Mouse (Mus musculus) duodenum, adult 2 months (tissue): Measurements from ENCODE around the gene Psmb6. TPM values are rescaled to one million over a fixed set of nuclear protein-coding genes. Genes with fewer than 3 reads are reported as not detected.

Experiments
- polyA plus RNA-seq: library from polyadenylated mRNA; depleted of rRNA; stranded (reverse); fragments of >200 nt; gene quantifications from 2 replicates; pipeline ENCODE4 v1.2.3, GENCODE M21; 2012; ENCODE audit warnings: low replicate concordance; rRNA removed

Gene Psmb6
- polyA plus RNA-seq = 220 and 329 TPM in 2 replicates

GRCm38 (mm10) chr11:70525184-70525678 lies at the start of gene Psmb6:
TSS of gene Psmb6 (plus strand) at chr11:70525367.

GRCm38 (mm10) chr11:70504970-70505369 lies 20.2 kb upstream of the Psmb6 start, which contains the start of gene Tm4sf5:
TSS of gene Tm4sf5 (plus strand) at chr11:70505244.

GRCm38 (mm10) chr11:70514288-70514687 lies 10.9 kb upstream of the Psmb6 start, which contains the start of gene Vmo1:
TSS of gene Vmo1 (minus strand) at chr11:70514616.

GRCm38 (mm10) chr11:70518923-70519322 lies 6.2 kb upstream of the Psmb6 start, which contains the start of gene Gltpd2:
TSS of gene Gltpd2 (plus strand) at chr11:70519196.

DNA sequence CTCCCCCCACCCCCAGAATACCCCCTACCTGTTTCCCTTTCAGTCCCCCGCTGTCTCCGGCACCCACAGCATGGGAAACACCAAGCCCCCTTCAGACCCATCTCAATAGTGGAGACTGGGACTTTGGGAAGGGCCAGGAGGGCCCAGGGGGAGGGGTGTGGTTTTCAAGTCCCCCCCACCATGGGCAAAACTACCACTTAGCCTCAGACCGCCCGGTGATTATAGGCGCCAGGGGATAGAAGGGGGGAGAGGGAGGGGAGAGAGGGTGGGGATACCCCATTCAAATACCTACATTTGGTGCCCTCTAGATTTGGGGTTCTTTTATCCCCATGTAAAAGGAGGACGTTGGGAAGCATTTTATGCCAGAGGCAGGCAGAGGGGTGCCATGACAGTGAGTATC lies 7.7 kb downstream of the Psmb6 start, which contains the start of gene Gm40193:
Gm40193 (minus strand) TSS at position 101 of the 400 bp plus-strand sequence.

GRCm38 (mm10) chr11:70539877-70540587 lies 14.9 kb downstream of the Psmb6 start, which contains the start of gene Pld2:
TSS of gene Pld2 (plus strand) at chr11:70540064.

GRCm38 (mm10) chr11:70562287-70562994 lies 37.3 kb downstream of the Psmb6 start, which contains the start of gene Mink1:
TSS of gene Mink1 (plus strand) at chr11:70562881.

Other genes with a start within 250 kb of the Psmb6 start
- gene Alox12e, start 202.7 kb upstream of the Psmb6 start, polyA plus RNA-seq = 0.26 and 0.45 TPM in 2 replicates
- 5.2 and 6.4 TPM in 2 replicates for gene Alox15, start 173.3 kb upstream of the Psmb6 start, polyA plus RNA-seq
- gene Pelp1, start 115.3 kb upstream of the Psmb6 start, polyA plus RNA-seq = 10.6 and 16.6 TPM in 2 replicates
- 15.9 and 26.1 TPM in 2 replicates for gene Arrb2, start 92.7 kb upstream of the Psmb6 start, polyA plus RNA-seq
- 11.7 and 19.4 TPM in 2 replicates for gene Med11, start 73.4 kb upstream of the Psmb6 start, polyA plus RNA-seq
- gene Zmynd15, start 65.9 kb upstream of the Psmb6 start, polyA plus RNA-seq = 4.5 and 7.0 TPM in 2 replicates
- 19.4 and 41.0 TPM in 2 replicates for gene Cxcl16, start 65.4 kb upstream of the Psmb6 start, polyA plus RNA-seq
- gene Tm4sf5, start 20.1 kb upstream of the Psmb6 start, polyA plus RNA-seq = 330 and 792 TPM in 2 replicates
- gene Vmo1, start 10.8 kb upstream of the Psmb6 start, polyA plus RNA-seq = 0.18 TPM in 1 of 2 replicates, not detected in the other
- 6.6 and 27.0 TPM in 2 replicates for gene Gltpd2, start 6.2 kb upstream of the Psmb6 start, polyA plus RNA-seq
- gene Gm40193, start 7.6 kb downstream of the Psmb6 start, polyA plus RNA-seq = not detected in 2 replicates
- 16.7 and 17.7 TPM in 2 replicates for gene Pld2, start 14.7 kb downstream of the Psmb6 start, polyA plus RNA-seq
- 42.1 and 67.8 TPM in 2 replicates for gene Mink1, start 37.5 kb downstream of the Psmb6 start, polyA plus RNA-seq
- gene 4930544D05Rik, start 90.5 kb downstream of the Psmb6 start, polyA plus RNA-seq = not detected in 2 replicates
- gene Chrne, start 93.8 kb downstream of the Psmb6 start, polyA plus RNA-seq = 0.13 TPM in 1 of 2 replicates, not detected in the other
- gene Gp1ba, start 113.8 kb downstream of the Psmb6 start, polyA plus RNA-seq = 0.05 TPM in 1 of 2 replicates, not detected in the other
- gene Rnf167, start 121.9 kb downstream of the Psmb6 start, polyA plus RNA-seq = 93.4 and 152 TPM in 2 replicates
- gene Slc25a11, start 122.1 kb downstream of the Psmb6 start, polyA plus RNA-seq = 108 and 218 TPM in 2 replicates
- gene Pfn1, start 129.3 kb downstream of the Psmb6 start, polyA plus RNA-seq = 3,237 and 8,074 TPM in 2 replicates
- gene Eno3, start 131.8 kb downstream of the Psmb6 start, polyA plus RNA-seq = 4.4 and 6.7 TPM in 2 replicates
- gene Spag7, start 144.0 kb downstream of the Psmb6 start, polyA plus RNA-seq = 6.5 and 20.4 TPM in 2 replicates
- gene Camta2, start 162.7 kb downstream of the Psmb6 start, polyA plus RNA-seq = 51.1 and 76.0 TPM in 2 replicates
- 0.59 and 2.1 TPM in 2 replicates for gene Inca1, start 174.8 kb downstream of the Psmb6 start, polyA plus RNA-seq
- gene Kif1c, start 175.2 kb downstream of the Psmb6 start, polyA plus RNA-seq = 40.9 and 70.4 TPM in 2 replicates
- 0.83 and 1.2 TPM in 2 replicates for gene Zfp3, start 238.8 kb downstream of the Psmb6 start, polyA plus RNA-seq